Mouse (Mus musculus) urinary bladder, postnatal 10 days (tissue): Measurements from ENCODE around the gene S1pr2.
"Not testable (repeated sequence)": the region's sequence is repeated elsewhere in the genome, so short reads cannot be mapped to it uniquely, and the experiment has no call there.

Experiments
- DNase-seq: peaks from one replicate; pipeline ENCODE4 v3.0.0; 2022; ENCODE audit warnings: low spot score

The S1pr2 gene

GRCm38 (mm10) chr9:21000811-21001210 is 24.2 kb upstream of the S1pr2 start:
- DNase-seq, result no peak

DNA sequence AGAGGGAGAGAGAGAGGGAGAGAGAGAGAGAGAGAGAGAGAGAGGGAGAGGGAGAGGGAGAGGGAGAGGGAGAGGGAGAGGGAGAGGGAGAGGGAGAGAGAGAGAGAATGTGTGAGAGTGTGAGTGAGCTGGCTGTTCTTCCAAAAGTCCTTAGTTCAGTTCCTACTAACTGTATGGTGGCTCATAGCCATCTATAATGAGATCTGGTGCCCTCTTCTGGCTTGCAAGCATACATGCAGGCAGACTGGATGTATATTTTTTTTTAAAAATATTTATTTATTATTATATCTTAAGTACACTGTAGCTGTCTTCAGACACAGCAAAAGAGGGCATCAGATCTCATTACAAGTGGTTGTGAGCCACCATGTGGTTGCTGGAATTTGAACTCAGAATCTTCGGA is 21.8 kb upstream of the S1pr2 start:
- DNase-seq, result not testable (repeated sequence)

GRCm38 (mm10) chr9:20997065-20997464 is 20.5 kb upstream of the S1pr2 start:
- no peak for DNase-seq

GRCm38 (mm10) chr9:20995069-20995468 is 18.5 kb upstream of the S1pr2 start:
- no peak for DNase-seq

- no peak for DNase-seq
Measured at GRCm38 (mm10) chr9:20993165-20993898, 16.8 kb upstream of the S1pr2 start.

- DNase-seq, result no peak
Measured at GRCm38 (mm10) chr9:20991587-20991986, 15.0 kb upstream of the S1pr2 start.

GRCm38 (mm10) chr9:20990861-20991260 is 14.3 kb upstream of the S1pr2 start:
- no peak for DNase-seq

DNA sequence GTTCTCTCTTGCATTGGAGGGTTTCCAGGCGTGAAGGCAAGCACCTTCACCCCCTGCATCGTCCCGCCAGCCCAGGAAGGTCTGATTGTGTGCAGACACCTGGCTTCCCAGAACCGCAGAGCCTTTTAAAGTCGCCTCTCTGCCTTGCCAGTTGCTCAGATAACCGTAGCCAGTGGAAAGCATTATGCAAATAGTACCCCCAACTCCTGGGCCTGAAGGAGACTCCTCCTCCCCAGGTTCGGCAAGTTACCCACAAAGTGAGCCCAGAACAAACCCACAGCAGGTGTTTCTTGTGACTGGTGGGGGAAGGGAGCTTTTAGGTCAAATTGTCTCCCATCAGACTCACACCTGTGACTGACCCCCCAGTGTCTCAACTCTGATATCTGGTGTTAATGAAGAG is 11.4 kb upstream of the S1pr2 start:
- DNase-seq, result no peak

DNA sequence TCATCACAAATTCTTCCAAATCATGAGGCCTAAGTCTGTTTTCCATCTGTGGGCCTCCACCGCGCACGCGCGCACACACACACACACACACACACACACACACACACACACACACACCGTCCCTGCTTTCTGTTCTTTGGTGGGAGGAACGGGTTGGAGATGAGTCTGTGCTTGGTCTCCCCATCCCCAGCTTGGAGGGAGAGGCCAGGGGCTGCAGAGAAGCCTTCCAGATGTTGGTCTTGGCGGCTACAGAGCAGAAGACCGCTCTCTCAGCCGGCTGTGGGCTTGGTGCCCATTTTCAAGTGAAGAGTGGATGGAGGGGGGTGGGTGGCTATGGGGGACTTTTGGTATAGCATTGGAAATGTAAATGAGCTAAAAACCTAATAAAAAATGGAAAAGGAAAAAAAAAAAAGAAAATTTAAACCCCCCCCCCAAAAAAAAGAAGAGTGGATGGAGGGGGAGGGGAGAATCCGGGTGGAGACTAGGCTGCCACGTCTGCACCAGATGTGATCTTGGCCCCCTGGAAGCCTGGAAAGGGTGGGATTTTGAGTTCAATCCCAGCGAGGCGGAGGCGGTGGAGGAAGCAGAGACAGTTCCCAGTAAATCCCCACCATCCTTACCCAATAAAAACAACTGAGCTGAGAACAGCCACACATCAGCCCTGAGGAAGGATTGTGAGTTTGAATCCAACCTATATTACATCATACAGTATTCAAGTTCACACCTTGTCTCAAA is 10.5 kb upstream of the S1pr2 start:
- DNase-seq, result no peak

DNA sequence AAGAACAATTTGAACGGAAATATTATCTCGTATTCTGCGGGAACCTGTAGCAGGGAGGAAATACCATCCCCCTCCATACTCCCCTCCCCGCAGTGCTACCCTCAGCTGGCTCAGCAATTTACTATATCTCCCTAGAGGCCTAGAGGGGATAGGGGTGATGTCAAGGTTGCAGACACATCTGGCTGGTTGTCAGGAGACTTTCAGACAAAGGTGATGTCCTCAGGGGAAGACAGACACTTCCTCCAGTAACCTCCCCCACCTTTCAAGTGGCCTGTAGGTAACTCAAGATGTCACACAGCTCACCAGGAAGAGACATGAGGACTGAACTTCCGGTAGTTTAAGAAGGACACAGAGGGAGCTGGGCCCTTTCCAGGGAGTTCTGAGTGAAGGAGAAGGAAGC is 6.6 kb upstream of the S1pr2 start:
- DNase-seq, result no peak

DNA sequence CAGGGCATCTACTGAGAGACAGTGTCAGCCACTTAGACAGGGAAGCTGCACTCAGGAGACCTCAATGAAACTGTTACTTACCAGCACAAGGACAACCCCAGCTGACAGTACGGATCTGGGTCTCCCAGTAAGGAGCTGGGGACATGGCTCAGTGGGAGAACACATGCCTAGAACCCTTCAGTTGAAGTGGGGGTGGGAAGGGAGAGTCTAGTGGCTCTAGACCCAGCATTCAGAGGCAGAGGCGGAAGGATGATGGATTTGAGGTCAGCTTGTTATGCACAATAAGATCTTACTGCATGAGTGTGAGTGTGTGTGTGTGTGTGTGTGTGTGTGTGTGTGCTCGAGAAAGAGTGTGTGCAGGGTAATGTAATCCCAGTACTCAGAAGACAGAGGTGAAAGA is 5.6 kb upstream of the S1pr2 start:
- no peak for DNase-seq

DNA sequence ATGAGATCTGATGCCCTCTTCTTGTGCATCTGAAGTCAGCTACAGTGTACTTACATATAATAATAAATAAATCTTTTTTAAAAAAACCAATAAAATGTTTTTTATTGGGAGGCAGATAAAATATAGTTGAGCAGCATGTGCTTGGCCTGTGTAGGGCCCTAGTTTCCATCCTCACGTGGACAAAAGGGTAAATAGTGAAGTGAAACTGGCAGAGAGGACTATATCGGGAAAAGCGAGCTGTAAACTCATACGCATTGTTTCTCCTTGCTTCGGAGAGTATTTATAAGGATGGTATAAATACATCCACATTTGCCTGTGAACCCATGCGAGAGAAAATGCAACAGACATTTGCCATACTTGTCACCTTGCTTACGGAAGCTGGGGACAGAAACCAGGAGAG is 3.2 kb upstream of the S1pr2 start:
- DNase-seq, result no peak

DNA sequence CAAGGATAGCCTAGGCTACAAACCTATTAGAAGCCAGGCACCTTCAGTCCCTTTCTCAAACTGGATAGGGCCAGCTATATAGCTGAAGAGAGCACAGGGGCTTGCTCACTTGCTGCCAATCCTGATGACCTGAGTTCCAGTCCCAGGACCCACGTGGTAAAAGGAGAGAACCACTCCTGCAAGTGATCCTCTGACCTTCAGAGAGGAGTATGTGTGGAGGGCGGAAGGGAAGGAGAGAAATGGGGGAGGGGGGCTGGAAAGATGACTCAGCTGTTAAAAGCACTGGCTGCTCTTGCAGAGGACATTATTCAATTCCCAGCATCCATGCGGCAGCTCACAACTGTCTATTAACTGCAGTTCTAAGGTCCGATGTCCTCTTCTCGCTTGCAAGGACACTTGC is 2.6 kb upstream of the S1pr2 start:
- no peak for DNase-seq

- DNase-seq, result no peak
Measured at GRCm38 (mm10) chr9:20978409-20979095, 2.0 kb upstream of the S1pr2 start.

DNA sequence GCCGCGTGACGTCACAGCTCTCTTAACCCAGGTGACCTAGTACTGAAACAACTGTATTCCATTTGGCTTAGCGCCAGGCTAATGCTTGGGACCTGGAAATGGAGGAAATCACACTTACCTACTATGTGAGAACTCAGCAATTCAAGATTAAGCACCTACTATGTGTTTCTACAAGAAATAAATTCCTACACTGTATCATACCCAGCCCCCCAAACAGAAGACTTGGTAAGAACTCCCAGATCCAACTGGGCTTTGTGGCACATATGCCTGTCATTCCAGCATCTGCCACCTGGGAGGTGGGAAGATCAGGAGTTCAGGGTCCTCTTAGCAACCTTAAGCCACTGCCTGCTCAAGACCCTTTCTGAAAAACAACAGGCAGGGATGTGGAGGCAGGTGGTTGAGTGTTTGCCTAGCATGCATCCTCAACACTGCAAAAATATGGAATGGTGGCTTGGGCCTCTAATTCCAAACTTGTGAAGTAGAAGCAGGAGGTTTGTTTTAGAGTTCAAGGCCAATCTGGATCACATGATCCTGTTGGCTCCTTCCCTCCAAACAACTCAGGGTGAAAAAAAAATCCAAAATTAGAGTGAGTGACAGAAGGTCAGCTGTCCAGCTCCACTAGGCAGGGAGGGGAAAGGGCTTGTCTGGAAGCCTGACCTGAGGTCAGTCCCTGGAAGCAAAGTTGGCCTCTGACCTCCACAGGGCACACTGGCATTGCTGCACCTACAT is 544 bp upstream of the S1pr2 start:
- no peak for DNase-seq

DNA sequence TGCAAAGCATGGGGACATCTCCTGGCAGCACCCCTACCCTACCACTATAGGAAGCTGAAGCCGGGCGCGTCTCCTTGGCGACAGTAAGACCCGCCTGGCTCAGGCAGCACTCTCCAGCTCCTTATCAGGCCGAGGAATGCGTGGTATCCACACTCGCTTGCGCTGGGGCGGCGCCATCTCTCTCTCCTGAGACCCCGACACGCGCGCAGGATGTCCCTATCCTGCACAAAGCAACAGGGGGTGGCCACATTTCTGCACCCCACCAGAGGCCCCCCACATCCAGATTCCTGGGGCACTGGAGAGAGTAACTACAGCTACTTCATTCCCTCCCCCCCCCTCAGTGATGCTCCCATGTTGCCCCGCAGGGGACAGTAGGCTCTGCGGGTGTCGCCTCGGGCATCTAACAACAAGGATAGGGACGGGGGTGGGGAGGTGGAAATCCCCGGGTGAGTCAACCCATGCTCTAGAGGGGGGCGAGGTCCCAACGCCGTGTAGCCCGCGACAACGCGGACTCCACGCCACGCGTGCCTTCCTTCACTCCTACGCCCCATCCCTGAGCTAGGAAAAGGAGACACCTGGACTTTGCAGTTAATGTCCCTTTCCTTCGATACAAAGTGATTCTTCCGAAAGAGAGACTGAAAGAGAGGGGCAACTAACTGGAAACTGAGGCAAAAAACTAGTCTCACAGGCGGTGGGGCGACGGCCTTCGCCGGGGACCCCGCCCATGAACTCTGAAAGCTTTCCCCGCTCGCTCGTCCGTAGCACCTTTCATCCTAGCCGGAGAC is 958 bp downstream of the S1pr2 start:
- DNase-seq, result no peak

DNA sequence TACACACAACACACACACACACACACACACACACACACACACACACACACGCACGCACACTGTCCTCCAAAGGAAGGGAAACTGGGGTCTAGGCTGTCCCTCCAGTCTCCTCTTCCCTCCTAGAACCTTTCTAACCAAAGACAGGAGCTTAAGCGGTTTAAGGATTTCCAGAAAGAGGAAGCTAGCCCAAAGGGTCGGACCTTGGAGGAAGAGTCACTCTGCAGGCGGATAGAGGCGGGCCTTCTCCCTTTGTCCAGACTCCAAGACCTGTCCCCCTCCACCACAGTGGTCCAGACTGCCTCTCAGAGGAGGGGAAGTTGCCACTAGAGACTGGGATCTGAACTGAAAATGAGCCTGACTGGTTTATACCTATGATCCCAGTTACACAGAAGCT is 2.9 kb downstream of the S1pr2 start:
- DNase-seq, result no peak

- no peak for DNase-seq
Measured at GRCm38 (mm10) chr9:20973001-20973681, 3.4 kb downstream of the S1pr2 start.

DNA sequence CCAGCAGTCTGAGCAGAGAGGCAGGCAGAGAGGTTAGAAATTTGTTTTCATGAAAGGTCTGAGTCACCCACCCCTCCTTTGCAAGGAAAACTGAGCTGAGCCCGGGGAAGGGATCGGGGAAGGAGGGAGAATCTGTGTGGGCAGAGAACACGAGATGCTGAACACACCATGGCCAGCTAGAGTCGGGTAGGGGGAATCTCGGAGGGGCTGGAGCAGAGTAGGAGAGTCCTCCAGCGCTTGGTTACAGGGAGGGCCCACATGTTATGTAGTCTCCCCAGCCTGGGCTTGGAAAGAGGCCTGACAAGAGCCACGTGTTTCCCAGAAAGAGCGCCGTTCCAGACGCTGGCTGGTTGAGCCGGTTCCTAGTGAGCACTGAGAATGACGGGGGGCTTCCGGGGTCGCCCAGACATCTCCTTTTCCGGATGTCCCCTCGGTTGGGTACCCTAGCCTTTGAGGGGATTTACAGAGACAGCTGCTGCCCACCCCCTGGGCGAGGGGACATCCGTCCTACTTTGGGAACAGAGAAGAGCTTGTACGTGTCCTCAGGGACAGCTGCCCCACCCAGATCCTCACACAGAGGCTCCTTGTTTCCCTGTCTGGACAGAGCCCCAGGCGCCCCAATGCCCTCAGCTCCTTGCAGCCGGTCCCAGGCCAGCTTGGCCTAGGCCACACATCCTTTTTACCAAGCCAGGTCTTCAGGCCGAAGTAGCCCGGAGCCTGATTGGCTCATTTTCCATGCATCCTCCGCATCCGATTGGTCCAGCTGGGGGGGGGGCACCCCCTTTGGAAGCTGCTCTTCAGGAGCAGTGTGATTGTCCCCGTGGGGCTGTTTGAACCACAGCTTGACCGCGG is 4.2 kb downstream of the S1pr2 start:
- no peak for DNase-seq

DNA sequence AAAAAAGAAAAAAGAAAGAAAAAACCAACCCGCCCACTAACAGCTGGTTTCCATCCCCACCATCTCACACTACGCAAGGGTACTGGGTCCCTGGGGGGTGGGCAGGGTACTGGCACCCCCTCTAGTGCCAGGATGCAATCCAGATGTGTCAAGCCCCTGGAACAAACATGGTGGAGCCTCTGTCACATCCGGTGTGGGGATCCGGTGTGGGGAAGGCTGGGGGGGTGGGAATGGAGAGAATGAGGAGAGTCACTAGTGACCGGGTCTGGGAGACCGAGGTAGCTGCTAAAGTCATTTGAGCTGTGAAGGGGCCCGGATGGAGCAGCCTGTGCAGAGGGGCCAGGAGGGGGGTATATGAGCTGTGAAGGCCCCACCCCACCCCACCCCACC is 4.8 kb downstream of the S1pr2 start:
- no peak for DNase-seq
